Mouse (Mus musculus): ENCODE results near the gene Gcsam.

The Gcsam gene

DNA sequence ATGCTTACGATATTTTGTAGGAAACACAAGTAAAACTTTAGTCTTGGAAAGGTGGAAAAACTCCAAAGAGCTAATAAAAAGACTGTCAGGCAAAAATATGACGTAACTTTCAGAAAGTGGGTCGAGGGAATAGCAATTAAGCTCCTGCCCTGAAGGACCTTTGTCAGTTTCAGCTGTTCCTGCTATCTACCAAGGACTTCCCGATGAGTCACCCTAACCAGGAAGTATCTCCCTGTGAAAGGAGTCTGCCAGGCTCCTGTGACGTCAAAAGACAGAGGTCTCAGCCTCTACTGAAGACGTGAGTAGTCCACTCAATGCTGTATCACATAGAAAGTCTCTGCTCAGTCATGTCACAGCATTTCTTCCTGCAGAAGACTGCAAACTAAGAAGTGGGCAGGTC, 34.2 kb downstream of the Gcsam start:
- no peak for ATAC-seq (ENCODE audit: low TSS enrichment)

DNA sequence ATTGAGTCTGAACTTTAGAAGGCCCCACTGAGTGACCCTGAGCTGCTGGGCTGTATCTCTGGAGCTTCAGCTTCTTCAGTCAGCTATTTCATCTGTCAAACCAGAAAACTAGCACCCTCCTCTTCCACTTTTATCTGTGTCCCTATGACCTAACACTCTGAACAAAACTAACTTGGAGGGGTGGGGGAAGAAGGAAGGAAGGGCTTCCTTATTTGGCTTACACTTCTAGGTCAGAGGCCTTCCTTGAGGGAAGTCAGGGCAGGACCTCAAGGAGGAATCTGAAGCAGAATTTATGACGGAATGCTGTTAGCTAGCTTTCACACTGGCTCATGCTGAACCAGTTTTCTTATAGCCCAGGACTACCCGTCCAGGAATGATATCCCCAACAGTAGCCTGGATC, 41.3 kb downstream of the Gcsam start:
- ATAC-seq (ENCODE audit: low TSS enrichment): no peak

DNA sequence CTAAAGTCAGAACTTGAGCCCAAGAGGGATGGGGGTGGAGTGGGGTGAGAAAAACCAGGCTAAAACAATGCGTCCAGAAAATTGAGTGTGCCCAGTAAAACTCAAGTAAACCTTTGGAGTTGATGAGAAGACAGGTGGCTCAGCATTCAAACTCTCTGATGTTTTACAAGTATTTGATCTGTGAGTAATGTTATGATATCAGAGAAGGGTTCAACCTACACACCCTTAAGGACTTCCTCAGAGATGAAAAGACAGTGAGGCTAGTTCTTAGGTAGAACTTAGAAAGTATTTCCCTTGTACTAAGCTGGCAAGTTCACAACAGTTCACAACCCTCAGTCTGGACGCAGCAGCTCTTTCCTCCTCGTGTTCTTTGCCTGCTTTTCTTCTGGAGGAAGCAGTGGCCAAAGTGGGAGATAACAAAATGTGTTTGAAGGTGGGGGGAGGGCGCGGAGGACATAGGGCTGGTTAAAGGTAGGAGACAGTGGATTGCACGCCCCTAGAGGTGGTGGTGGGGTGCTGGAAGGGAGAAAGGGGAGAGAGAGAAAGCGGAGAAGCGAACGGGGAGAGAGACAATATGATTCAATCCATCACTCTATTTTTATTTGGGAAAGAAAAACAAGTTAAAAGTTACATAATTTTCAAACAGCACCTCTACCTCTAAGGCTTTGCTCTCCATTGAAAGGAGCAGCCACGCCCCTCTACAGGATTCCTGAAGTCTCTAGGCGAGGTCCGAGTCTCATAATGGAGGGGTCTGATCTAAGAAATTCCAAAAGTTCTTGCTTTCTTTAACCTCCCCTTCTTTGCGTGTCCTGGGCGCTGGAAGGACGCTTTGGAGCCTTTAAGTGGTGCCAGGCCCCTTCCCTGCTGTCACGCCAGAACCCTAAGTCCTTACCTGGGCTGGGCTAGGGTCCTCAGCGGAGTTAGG, 43.1 kb downstream of the Gcsam start:
- no peak for ATAC-seq (ENCODE audit: low TSS enrichment)

DNA sequence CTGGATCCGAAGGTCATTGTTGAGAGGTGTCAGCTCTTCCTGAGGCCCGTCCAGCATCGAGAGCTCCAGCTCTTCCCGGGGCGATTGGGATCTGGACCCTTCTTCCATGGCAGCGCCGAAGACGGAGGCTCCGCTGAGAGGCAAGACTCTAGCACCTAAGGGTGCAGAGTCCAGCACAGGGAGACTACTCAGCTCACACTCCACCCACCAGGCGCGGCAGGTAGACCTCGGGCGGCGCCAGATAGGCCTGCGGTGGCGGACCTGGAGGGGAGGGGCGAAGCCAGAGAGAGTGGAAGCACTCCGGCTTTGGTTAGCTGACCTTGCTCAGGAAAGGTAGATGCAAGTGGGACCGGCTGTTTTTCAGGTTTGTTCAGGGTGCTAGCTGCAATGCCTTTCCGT, 43.8 kb downstream of the Gcsam start, which contains the start of gene BC016579:
Gene BC016579, minus strand, starts transcription at position 135 of the 399 bp plus-strand sequence.
- ATAC-seq (ENCODE audit: low TSS enrichment): no peak

DNA sequence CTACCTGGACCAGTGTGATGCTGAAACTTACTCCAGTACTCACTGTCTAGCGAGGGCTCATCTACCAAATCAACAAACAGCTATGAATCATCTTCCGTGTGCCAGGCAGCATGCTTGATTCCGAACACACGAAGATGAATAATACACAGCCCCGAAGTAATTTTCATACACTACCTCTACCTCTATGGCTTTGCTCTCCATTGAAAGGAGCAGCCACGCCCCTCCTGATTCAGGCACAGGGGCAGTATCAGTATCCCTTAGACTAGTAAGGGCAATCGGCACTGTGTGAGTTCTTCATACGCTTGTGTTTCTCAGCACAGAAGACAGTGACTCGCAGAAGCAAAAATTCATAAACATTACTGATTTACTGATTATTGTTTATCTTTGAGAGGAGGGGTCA, 44.3 kb downstream of the Gcsam start:
- ATAC-seq (ENCODE audit: low TSS enrichment): no peak

DNA sequence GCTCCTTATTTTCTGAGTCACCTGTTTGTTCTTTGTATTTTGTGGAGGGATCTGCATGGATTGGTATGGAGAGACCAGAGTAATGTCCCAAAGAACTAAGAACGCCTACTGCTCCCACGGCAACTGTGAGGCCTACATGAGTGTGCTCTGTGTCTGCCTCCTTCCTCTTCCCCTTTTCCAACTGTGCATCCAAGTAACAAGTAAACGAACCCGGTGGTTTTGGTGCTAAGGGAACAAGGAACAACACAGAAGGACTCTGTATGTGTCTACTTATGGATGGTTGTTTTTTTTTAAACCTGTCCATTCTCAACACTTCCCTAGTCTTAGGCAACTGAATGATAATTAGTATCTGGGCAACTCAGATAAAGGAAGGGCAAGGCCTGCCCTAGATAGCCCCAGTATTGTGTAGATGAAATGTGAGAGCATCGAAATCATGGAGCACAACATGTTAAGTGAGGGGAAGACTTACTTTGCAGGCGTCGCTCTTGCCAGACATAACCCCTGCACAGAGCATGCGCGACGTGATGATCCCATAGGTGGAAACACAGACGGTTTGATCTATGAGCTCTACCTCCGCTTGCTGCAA, 47.5 kb downstream of the Gcsam start:
- ATAC-seq (ENCODE audit: low TSS enrichment): no peak

DNA sequence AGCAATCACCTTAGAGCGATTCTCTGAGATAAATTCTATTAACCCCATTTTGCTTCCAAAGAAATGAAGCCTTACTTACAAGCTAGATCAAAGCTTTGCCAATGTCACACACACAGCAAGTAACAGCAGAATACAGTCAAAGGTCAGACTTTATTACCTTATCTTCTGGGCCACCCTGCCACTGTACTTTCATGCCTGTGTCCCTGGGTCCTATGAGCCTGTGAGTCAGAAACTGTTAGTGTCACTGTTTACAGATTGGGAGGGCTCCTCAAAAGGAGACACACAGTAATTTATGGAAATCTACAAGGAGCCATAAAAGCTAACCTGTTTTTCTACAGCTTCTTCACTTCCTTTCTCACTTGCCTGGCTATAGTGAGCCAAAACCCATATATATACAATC, 48.1 kb downstream of the Gcsam start:
- peak; percentile 18; the same call in 1 of the 2 replicates for ATAC-seq (ENCODE audit: low TSS enrichment)

DNA sequence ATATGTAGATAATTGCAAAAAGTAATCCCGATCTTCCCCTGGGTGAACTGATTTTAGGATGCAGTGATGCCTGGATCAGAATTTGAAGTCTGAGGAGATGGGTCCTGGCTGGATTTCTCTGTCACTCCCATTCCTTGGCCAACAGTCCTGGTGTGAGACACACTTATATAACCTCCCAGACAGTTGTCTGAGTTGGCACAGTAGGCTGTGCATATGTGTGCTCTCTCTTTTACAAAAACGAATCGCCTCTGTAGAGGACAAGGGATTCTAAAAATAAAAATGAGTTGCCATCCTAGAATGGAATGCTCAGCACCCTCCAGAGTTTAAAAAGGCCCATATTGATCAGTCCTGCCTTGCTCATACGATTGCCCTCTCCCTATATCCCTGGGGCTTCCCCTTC, 49.4 kb downstream of the Gcsam start:
- ATAC-seq (ENCODE audit: low TSS enrichment): peak; percentile 95

DNA sequence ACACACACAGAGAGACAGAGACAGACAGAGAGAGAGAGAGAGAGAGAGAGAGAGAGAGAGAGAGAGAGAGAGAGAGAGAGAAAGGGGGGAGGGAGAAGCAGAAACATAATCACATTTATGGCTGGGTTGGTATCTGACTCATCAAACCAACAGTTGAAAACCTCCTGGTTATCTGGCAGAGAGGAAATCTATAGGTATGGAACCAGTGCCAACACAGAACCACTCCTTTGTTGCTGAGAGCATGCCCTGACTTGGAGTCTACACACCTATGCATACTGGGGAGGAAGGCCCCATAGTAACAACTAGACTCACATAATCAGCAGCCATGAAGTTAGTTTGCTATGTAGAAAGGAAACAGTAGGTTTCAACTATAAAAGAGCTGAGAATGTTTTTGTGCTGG, 52.2 kb downstream of the Gcsam start:
- no peak for ATAC-seq (ENCODE audit: low TSS enrichment)

DNA sequence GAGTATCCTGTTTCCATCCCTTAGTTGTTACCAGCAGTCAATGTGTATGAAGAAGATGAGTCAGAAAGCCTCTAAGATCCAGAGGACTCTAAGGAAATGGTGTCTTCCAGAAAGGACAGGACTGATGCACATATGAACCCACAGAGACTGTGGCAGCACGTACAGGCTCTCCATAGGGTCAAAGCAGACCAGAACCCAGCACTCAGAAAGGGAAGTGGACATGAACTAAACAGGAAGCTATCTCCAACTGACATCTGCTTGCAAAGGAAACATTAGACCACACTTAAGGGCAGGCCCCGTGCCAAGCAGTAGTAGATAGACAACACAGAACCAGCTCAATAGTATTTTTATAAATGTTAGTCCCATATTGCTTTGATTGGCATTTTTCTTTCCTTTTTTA, 56.0 kb downstream of the Gcsam start:
- no peak for ATAC-seq (ENCODE audit: low TSS enrichment)

DNA sequence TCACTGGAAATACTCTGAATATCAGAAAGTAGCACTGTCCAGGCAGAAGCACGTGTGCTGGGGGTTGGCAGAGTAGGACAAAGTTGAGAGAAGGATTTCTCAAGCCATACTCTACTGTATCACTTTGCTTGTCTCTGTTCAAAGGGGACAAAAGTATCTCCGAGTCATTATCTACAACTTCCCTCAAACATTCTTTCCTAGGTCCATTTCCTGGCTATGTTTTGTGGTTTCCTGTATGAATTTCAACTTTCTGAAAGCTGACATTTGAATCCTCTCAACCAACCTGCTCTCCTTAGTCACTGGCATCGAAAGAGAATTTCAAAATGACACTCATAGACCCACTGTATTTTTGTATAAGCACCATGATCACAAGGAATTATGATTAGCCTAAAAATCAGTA, 58.0 kb downstream of the Gcsam start:
- no peak for ATAC-seq (ENCODE audit: low TSS enrichment)

DNA sequence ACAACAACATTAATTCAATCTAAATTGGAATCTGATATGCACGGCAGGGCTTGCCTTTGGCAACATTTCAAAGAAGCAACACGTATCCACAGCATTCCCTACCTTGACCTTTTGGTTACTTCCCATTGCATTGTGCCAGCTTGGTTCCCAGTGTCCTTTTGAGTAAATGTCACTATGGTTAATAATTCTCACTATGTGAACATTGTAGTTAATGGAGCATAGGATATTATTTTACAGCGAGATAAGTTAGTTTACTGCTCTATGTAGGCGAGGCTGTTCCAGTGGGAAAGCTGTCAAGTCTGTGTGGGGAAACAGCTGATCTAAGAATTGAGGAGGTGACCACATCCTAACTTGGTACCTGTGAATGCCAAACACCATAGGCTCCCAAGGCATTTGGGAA, 59.8 kb downstream of the Gcsam start:
- peak; percentile 89 for ATAC-seq (ENCODE audit: low TSS enrichment)
